21 mouse cellular contexts compared by ENCODE assay signal in the genomic region with DNA sequence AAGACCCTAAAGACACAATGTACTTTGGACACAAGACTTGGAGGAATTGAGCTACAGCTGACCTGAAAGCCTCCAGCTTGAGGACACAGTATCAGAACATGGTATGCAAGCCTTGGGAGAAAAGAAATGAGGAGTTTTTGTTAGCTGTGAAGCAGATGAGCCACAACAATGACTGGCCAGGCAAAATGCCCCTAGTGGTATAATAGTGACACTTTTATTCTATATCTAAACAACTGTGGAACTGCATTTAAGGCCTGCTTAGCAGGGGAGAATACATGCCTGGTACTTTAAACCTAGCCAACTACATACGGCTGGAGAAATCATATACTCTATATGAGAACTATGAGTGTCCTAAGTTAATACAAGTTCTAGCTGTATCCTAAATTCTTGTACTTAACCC.
"Had no signal": no experiment of that assay in that cellular context is flagged by ENCODE, and none has a peak within 500 bp of the region (broad histone marks: within the 10 kb centered on the region; RNA-seq: fewer than 3 reads in every experiment).

No protein-coding gene starts in this region.

- H3K27me3 ChIP-seq: limb, embryonic 12.5 days; limb, embryonic 15.5 days; midbrain, embryonic 13.5 days; stomach, embryonic 15.5 days had no signal

- H3K36me3 ChIP-seq: limb, embryonic 12.5 days; limb, embryonic 15.5 days; midbrain, embryonic 10.5 days; midbrain, embryonic 13.5 days; stomach, embryonic 15.5 days had no signal

- H3K9me3 ChIP-seq: limb, embryonic 12.5 days; limb, embryonic 15.5 days; midbrain, embryonic 10.5 days; midbrain, embryonic 13.5 days; stomach, embryonic 15.5 days had no signal

- H3K27ac ChIP-seq: limb, embryonic 12.5 days; limb, embryonic 15.5 days; liver, embryonic 14.5 days; macrophage; midbrain, embryonic 10.5 days; midbrain, embryonic 13.5 days; stomach, embryonic 15.5 days had no signal

- H3K4me1 ChIP-seq: limb, embryonic 12.5 days; limb, embryonic 15.5 days; midbrain, embryonic 10.5 days; midbrain, embryonic 13.5 days; stomach, embryonic 15.5 days had no signal

- DNase-seq: kidney, adult 18-20 months; kidney, postnatal 10 days; kidney, postnatal 36 days; layer of hippocampus, adult 9-11 months; left cerebral cortex, postnatal 4 days; liver, postnatal 0 days; lung, embryonic 14.5 days; right cerebral cortex, adult 18-20 months; right cerebral cortex, postnatal 14 days; spleen, adult 18-20 months; thymus, adult 18-20 months; thymus, postnatal 36 days had no signal

- H3K9ac ChIP-seq: limb, embryonic 12.5 days; limb, embryonic 15.5 days; liver, embryonic 14.5 days; liver, postnatal 0 days; lung, embryonic 14.5 days; midbrain, embryonic 13.5 days; stomach, embryonic 15.5 days had no signal

- ATAC-seq: liver, postnatal 0 days; lung, postnatal 0 days; midbrain, embryonic 13.5 days had no signal

- H3K4me3 ChIP-seq: limb, embryonic 12.5 days; limb, embryonic 15.5 days; midbrain, embryonic 10.5 days; midbrain, embryonic 13.5 days; stomach, embryonic 15.5 days had no signal

- H3K4me2 ChIP-seq: limb, embryonic 12.5 days; limb, embryonic 15.5 days; liver, embryonic 11.5 days; lung, embryonic 14.5 days; midbrain, embryonic 13.5 days; stomach, embryonic 15.5 days had no signal
